Mouse (Mus musculus) heart, embryonic 15.5 days (tissue): Measurements from ENCODE around the gene Zfp57. TPM values are rescaled to one million over a fixed set of nuclear protein-coding genes. Genes with fewer than 3 reads are reported as not detected.

Experiments
- ATAC-seq: fragments of 200-750 bp; cut with Nextera tagmentation; replicated peaks from 2 replicates; pipeline ENCODE4 v1.8.0; 2017; ENCODE audit warnings: low read depth, moderate TSS enrichment; ENCODE audit not compliant: insufficient number of reproducible peaks, insufficient read depth, low FRiP score
- H3K27ac ChIP-seq: fragments of 300-500 bp; sonication (generic); 2 replicates; pipeline ENCODE4 v1.5.1; 2015; ENCODE audit warnings: mild to moderate bottlenecking, inconsistent platforms
- H3K27me3 ChIP-seq: fragments of 300-500 bp; sonication (generic); 2 replicates; pipeline ENCODE4 v1.6.1; 2015; ENCODE audit warnings: inconsistent platforms
- H3K36me3 ChIP-seq: fragments of 300-500 bp; sonication (generic); 2 replicates; pipeline ENCODE4 v1.6.1; 2015; ENCODE audit warnings: mild to moderate bottlenecking, inconsistent platforms
- H3K4me1 ChIP-seq: fragments of 300-500 bp; sonication (generic); replicated peaks from 2 replicates; pipeline ENCODE4 v1.6.1; 2015; ENCODE audit warnings: inconsistent platforms
- H3K4me2 ChIP-seq: fragments of 300-500 bp; sonication (generic); 2 replicates; pipeline ENCODE4 v1.6.1; 2015; ENCODE audit warnings: inconsistent platforms, mild to moderate bottlenecking, moderate library complexity
- H3K4me3 ChIP-seq: fragments of 300-500 bp; sonication (generic); 2 replicates; pipeline ENCODE4 v1.5.1; 2015; ENCODE audit warnings: mild to moderate bottlenecking, inconsistent platforms
- H3K9ac ChIP-seq: fragments of 300-500 bp; sonication (generic); 2 replicates; pipeline ENCODE4 v1.6.1; 2015; ENCODE audit warnings: mild to moderate bottlenecking, inconsistent platforms
- H3K9me3 ChIP-seq: fragments of 300-500 bp; sonication (generic); replicated peaks from 2 replicates; pipeline ENCODE4 v1.6.1; 2016; ENCODE audit warnings: inconsistent platforms
- WGBS: fragments of 180-500 bp; shearing (Covaris S2); methylation state at CpG from one replicate; pipeline ENCODE4 v1.1.7; 2015; ENCODE audit warnings: mixed read lengths; 5-methylcytosine and 5-hydroxymethylcytosine counted together
- polyA plus RNA-seq: library from polyadenylated mRNA; unstranded; fragments of >200 nt; fragmentation: Nextera tagmentation; extraction: Ambion mirVana; gene quantifications from 2 replicates; pipeline ENCODE4 v1.2.1, GENCODE M21; 2015

Gene Zfp57
- polyA plus RNA-seq, 1 experiment from 2014 or later = 32.4 TPM

GRCm38 (mm10) chr17:37047332-37047976 lies 46.5 kb downstream of the Zfp57 start:
- Histone ChIP-seq H3K27ac (no peak overlapping the region), H3K4me3 (peak overlapping the region; percentile 92), H3K4me1 (peaks cover 33% of the 10 kb centered on the region), H3K9me3 (no peaks in the 10 kb centered on the region), H3K9ac (no peak overlapping the region), H3K36me3 (no peaks in the 10 kb centered on the region), H3K27me3 (peaks cover 25% of the 10 kb centered on the region), H3K4me2 (peak overlapping the region; percentile 97)
- ATAC-seq = no peak
- 30% methylated on average over 19 of the region's 19 CpGs for WGBS

GRCm38 (mm10) chr17:37047981-37048380 lies 47.0 kb downstream of the Zfp57 start:
- Histone ChIP-seq H3K4me2 (no peak overlapping the region), H3K9ac (no peak overlapping the region), H3K27ac (no peak overlapping the region), H3K4me1 (peaks cover 33% of the 10 kb centered on the region), H3K36me3 (no peaks in the 10 kb centered on the region), H3K9me3 (no peaks in the 10 kb centered on the region), H3K27me3 (peaks cover 25% of the 10 kb centered on the region), H3K4me3 (no peak overlapping the region)
- ATAC-seq = no peak
- WGBS = 23% methylated on average over 3 of the region's 3 CpGs

GRCm38 (mm10) chr17:37048383-37048782 lies 47.4 kb downstream of the Zfp57 start:
- Histone ChIP-seq H3K4me1 (peaks cover 33% of the 10 kb centered on the region), H3K27me3 (peaks cover 25% of the 10 kb centered on the region), H3K27ac (no peak overlapping the region), H3K9me3 (no peaks in the 10 kb centered on the region), H3K4me3 (no peak overlapping the region), H3K4me2 (no peak overlapping the region), H3K36me3 (no peaks in the 10 kb centered on the region), H3K9ac (no peak overlapping the region)
- 67% methylated on average over 7 of the region's 7 CpGs for WGBS
- ATAC-seq = no peak

- H3K36me3 ChIP-seq = no peaks in the 10 kb centered on the region
- ATAC-seq = no peak
- 4% methylated on average over 39 of the region's 39 CpGs for WGBS
- peak overlapping the region; percentile 61 for H3K9ac ChIP-seq
- peaks cover 25% of the 10 kb centered on the region for H3K27me3 ChIP-seq
- H3K27ac ChIP-seq = 0 out of 2 replicates have a peak overlapping the region, but pooled peaks have one; percentile 36
- peak overlapping the region; percentile 95 for H3K4me2 ChIP-seq
- no peaks in the 10 kb centered on the region for H3K9me3 ChIP-seq
- H3K4me3 ChIP-seq = peak overlapping the region; percentile 64
- peaks cover 33% of the 10 kb centered on the region for H3K4me1 ChIP-seq
Measured at GRCm38 (mm10) chr17:37049570-37050310, 48.8 kb downstream of the Zfp57 start.

GRCm38 (mm10) chr17:37050399-37050798 lies 49.4 kb downstream of the Zfp57 start:
- ATAC-seq = peak; percentile 44
- Histone ChIP-seq H3K4me3 (peak overlapping the region; percentile 64), H3K9me3 (no peaks in the 10 kb centered on the region), H3K27ac (no peak overlapping the region), H3K4me1 (peaks cover 31% of the 10 kb centered on the region), H3K9ac (peak overlapping the region; percentile 61), H3K36me3 (peaks cover 5% of the 10 kb centered on the region; the same call in 1 of the 2 replicates), H3K4me2 (peak overlapping the region; percentile 95), H3K27me3 (peaks cover 25% of the 10 kb centered on the region)
- under 1% methylated on average over 20 of the region's 22 CpGs for WGBS

GRCm38 (mm10) chr17:37050876-37051275 lies 49.9 kb downstream of the Zfp57 start:
- Histone ChIP-seq H3K4me1 (peaks cover 28% of the 10 kb centered on the region), H3K27me3 (peaks cover 25% of the 10 kb centered on the region), H3K9me3 (no peaks in the 10 kb centered on the region), H3K4me2 (peak overlapping the region; percentile 95), H3K36me3 (peaks cover 5% of the 10 kb centered on the region; the same call in 1 of the 2 replicates), H3K27ac (no peak overlapping the region), H3K9ac (peak overlapping the region; percentile 61), H3K4me3 (peak overlapping the region; percentile 64)
- ATAC-seq = no peak
- WGBS = 7% methylated on average over 27 of the region's 27 CpGs

GRCm38 (mm10) chr17:37051745-37052144 lies 50.8 kb downstream of the Zfp57 start:
- Histone ChIP-seq H3K36me3 (peaks cover 11% of the 10 kb centered on the region; the same call in 1 of the 2 replicates), H3K4me2 (no peak overlapping the region), H3K4me3 (no peak overlapping the region), H3K27me3 (peaks cover 25% of the 10 kb centered on the region), H3K27ac (no peak overlapping the region), H3K4me1 (peaks cover 26% of the 10 kb centered on the region), H3K9me3 (no peaks in the 10 kb centered on the region), H3K9ac (no peak overlapping the region)
- WGBS = 51% methylated on average over 4 of the region's 4 CpGs
- no peak for ATAC-seq

- H3K9ac ChIP-seq = no peak overlapping the region
- H3K27ac ChIP-seq = no peak overlapping the region
- H3K4me2 ChIP-seq = no peak overlapping the region
- no peaks in the 10 kb centered on the region for H3K27me3 ChIP-seq
- peaks cover 21% of the 10 kb centered on the region; the same call in 1 of the 2 replicates for H3K36me3 ChIP-seq
- no peaks in the 10 kb centered on the region for H3K4me1 ChIP-seq
- no peak for ATAC-seq
- H3K9me3 ChIP-seq = no peaks in the 10 kb centered on the region
- WGBS = 85% methylated on average over 6 of the region's 6 CpGs
- H3K4me3 ChIP-seq = no peak overlapping the region
Measured at GRCm38 (mm10) chr17:37056957-37057356, 56.0 kb downstream of the Zfp57 start.

Other genes starting within 250 kb of the Zfp57 start
- not detected in 2 replicates for gene H2-M10.5, start 228.3 kb upstream of the Zfp57 start, polyA plus RNA-seq
- not detected in 2 replicates for gene H2-M10.6, start 189.0 kb upstream of the Zfp57 start, polyA plus RNA-seq
- 17.7 and 25.0 TPM in 2 replicates for gene Trim26, start 164.0 kb upstream of the Zfp57 start, polyA plus RNA-seq
- 0.06 and 0.13 TPM in 2 replicates for gene Trim15, start 134.0 kb upstream of the Zfp57 start, polyA plus RNA-seq
- gene Trim10, start 131.6 kb upstream of the Zfp57 start, polyA plus RNA-seq = 9.5 and 14.1 TPM in 2 replicates
- gene Trim40, start 111.0 kb upstream of the Zfp57 start, polyA plus RNA-seq = not detected in 2 replicates
- not detected in 2 replicates for gene Trim31, start 103.0 kb upstream of the Zfp57 start, polyA plus RNA-seq
- 0.33 and 0.48 TPM in 2 replicates for gene Rnf39, start 58.2 kb upstream of the Zfp57 start, polyA plus RNA-seq
- 73.1 and 81.3 TPM in 2 replicates for gene Ppp1r11, start 49.4 kb upstream of the Zfp57 start, polyA plus RNA-seq
- 41.2 and 47.4 TPM in 2 replicates for gene Znrd1, start 42.6 kb upstream of the Zfp57 start, polyA plus RNA-seq
- 6.2 and 7.4 TPM in 2 replicates for gene Znrd1as, start 42.6 kb upstream of the Zfp57 start, polyA plus RNA-seq
- gene 2410137M14Rik, start 19.9 kb upstream of the Zfp57 start, polyA plus RNA-seq = not detected in 2 replicates
- 0.34 and 0.49 TPM in 2 replicates for gene H2-M5, start 11.6 kb upstream of the Zfp57 start, polyA plus RNA-seq
- gene Mog, start 22.2 kb downstream of the Zfp57 start, polyA plus RNA-seq = 0.13 TPM in 1 of 2 replicates, not detected in the other
- 4.6 and 5.6 TPM in 2 replicates for gene Gabbr1, start 44.8 kb downstream of the Zfp57 start, polyA plus RNA-seq
- gene Olfr90, start 87.3 kb downstream of the Zfp57 start, polyA plus RNA-seq = not detected in 2 replicates
- gene Olfr91, start 97.1 kb downstream of the Zfp57 start, polyA plus RNA-seq = not detected in 2 replicates
- gene Olfr92, start 118.9 kb downstream of the Zfp57 start, polyA plus RNA-seq = not detected in 2 replicates
- gene Olfr93, start 160.3 kb downstream of the Zfp57 start, polyA plus RNA-seq = not detected in 2 replicates
- 0.35 and 2.7 TPM in 2 replicates for gene Ubd, start 192.7 kb downstream of the Zfp57 start, polyA plus RNA-seq
- gene Olfr94, start 199.8 kb downstream of the Zfp57 start, polyA plus RNA-seq = not detected in 2 replicates
- gene Olfr95, start 212.0 kb downstream of the Zfp57 start, polyA plus RNA-seq = not detected in 2 replicates
- not detected in 2 replicates for gene Olfr96, start 219.0 kb downstream of the Zfp57 start, polyA plus RNA-seq
- not detected in 2 replicates for gene Olfr97, start 236.2 kb downstream of the Zfp57 start, polyA plus RNA-seq